Mouse (Mus musculus): ENCODE results near the gene Me1. TPM values are rescaled to one million over a fixed set of nuclear protein-coding genes. Genes with fewer than 3 reads are reported as not detected.

Gene Me1
- polyA plus RNA-seq, 1 experiment from 2014 or later = 48.7 TPM

DNA sequence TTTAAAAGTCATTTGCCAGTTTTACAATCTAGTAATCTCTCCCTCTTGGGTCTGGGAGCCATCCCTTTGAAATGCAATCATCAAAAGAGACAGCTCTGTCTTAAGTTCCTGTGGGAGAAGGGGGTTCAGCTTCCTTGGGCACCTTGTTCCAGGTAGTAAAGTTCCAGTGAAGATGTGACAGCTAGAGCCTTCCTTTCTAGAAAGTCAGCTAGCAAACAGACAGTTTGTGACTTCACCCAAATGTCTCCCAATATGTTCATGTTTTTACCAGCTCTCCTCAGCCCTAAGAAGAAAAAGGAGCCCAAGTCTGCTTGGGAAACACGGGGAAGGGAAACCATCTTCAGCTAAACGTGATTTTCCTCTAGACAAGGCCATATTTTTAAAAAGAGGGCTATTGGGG is 16.9 kb upstream of the Me1 start:
- Histone ChIP-seq H3K4me3 (ENCODE audit: low read depth, low read length) (no peak overlapping the region), H3K27me3 (replicated peaks; ENCODE audit: insufficient read depth, low read length) (no peaks in the 10 kb centered on the region), H3K36me3 (ENCODE audit: insufficient read depth, low read length) (no peaks in the 10 kb centered on the region), H3K9ac (replicated peaks; ENCODE audit: low read depth) (no peak overlapping the region), H3K9me3 (ENCODE audit: low read length) (no peaks in the 10 kb centered on the region), H3K27ac (ENCODE audit: low read length) (no peak overlapping the region), H3K4me1 (ENCODE audit: insufficient read depth, low read depth, low read length) (no peaks in the 10 kb centered on the region), H3K4me2 (replicated peaks; ENCODE audit: low read depth, low read length) (no peak overlapping the region)
- no peak for ATAC-seq
- TF ChIP-seq EP300 (IDR thresholded peaks at IDR 0.05) (no peak), CTCF (IDR thresholded peaks at IDR 0.05) (no peak)
- WGBS = 67% methylated on average over 2 of the region's 2 CpGs
- DNase-seq (ENCODE audit: low spot score) = no peak

DNA sequence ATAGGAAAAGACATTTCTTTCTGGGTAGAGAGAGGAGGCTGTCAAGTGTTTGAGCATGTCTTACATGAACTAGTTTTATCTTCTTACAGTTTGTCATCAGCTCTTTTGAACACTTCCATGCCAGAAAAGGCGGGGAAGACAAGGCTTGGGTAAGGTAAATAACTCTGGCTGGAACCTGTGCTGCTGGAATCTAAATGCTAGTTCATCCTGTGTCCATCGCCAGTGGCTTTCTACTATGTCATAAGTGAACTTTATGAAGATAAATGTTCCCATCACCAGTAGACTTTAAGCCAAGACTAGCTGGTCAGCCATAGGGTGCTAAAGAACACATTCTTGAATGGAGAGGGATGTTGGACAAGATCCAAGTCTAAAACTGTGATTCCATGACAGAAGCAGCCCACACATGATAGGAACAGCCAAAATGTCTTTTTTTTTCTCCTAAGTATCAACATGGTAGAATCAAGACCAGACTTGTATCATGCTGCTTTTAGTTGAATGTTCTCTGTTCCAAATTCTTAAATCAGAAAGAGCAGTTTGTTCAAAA is 14.4 kb upstream of the Me1 start:
- no peak for DNase-seq (ENCODE audit: low spot score)
- Histone ChIP-seq H3K9me3 (ENCODE audit: low read length) (no peaks in the 10 kb centered on the region), H3K4me3 (ENCODE audit: low read depth, low read length) (no peak overlapping the region), H3K36me3 (ENCODE audit: insufficient read depth, low read length) (no peaks in the 10 kb centered on the region), H3K4me2 (replicated peaks; ENCODE audit: low read depth, low read length) (no peak overlapping the region), H3K27ac (ENCODE audit: low read length) (no peak overlapping the region), H3K9ac (replicated peaks; ENCODE audit: low read depth) (no peak overlapping the region), H3K27me3 (replicated peaks; ENCODE audit: insufficient read depth, low read length) (no peaks in the 10 kb centered on the region), H3K4me1 (ENCODE audit: insufficient read depth, low read depth, low read length) (no peaks in the 10 kb centered on the region)
- no peak for ATAC-seq
- 61% methylated on average over 2 of the region's 2 CpGs for WGBS
- TF ChIP-seq EP300 (IDR thresholded peaks at IDR 0.05) = no peak
- TF ChIP-seq CTCF (IDR thresholded peaks at IDR 0.05) = no peak

DNA sequence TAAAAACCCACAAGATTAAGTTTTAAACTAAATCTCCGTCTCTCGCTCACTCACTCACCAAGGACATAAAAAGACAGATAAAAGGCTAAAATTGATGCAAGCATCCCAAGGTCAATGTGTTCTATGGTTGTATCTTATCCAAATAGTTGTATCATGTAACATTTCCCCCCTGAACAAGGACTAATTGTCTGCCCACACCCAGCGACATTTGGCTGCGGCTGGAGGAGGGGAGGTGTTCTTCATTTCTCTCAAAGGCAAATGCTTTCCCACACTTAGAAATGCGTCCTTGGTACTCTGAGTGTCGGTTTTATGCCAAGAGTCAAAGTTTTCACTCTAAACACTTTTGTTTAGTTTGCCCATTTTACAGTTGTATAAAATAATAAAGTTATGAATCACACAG is 13.2 kb upstream of the Me1 start:
- no peak overlapping the region for H3K4me2 ChIP-seq (replicated peaks; ENCODE audit: low read depth, low read length)
- no peaks in the 10 kb centered on the region for H3K9me3 ChIP-seq (ENCODE audit: low read length)
- no peaks in the 10 kb centered on the region for H3K36me3 ChIP-seq (ENCODE audit: insufficient read depth, low read length)
- H3K4me3 ChIP-seq (ENCODE audit: low read depth, low read length) = no peak overlapping the region
- H3K27ac ChIP-seq (ENCODE audit: low read length) = no peak overlapping the region
- no peaks in the 10 kb centered on the region for H3K4me1 ChIP-seq (ENCODE audit: insufficient read depth, low read depth, low read length)
- no peak overlapping the region for H3K9ac ChIP-seq (replicated peaks; ENCODE audit: low read depth)
- DNase-seq (ENCODE audit: low spot score) (no peak), ATAC-seq (no peak)
- no peaks in the 10 kb centered on the region for H3K27me3 ChIP-seq (replicated peaks; ENCODE audit: insufficient read depth, low read length)
- WGBS = 50% methylated on average over 6 of the region's 6 CpGs
- TF ChIP-seq EP300 (IDR thresholded peaks at IDR 0.05) = no peak
- no peak for TF ChIP-seq CTCF (IDR thresholded peaks at IDR 0.05)

DNA sequence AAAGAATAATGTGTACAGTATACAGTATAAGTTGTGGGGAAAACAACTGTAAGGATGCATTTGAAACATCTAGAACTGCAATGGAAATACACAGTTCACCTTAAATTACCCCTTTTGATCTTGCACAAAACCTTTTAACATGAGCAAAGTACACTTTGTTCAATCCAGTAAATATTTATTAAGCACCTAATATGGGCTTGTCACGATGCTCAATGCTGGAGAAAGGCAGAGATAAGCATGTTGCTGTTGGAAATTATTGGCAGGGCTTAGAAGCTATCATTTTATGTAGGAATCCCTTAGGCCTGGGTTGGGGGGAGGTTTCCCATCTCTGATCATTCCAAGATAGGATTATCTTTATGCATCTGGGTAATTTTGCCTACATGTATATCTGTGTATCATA is 11.7 kb upstream of the Me1 start:
- no peak overlapping the region for H3K9ac ChIP-seq (replicated peaks; ENCODE audit: low read depth)
- DNase-seq (ENCODE audit: low spot score) (no peak), ATAC-seq (no peak)
- H3K4me1 ChIP-seq (ENCODE audit: insufficient read depth, low read depth, low read length) = no peaks in the 10 kb centered on the region
- no peak for TF ChIP-seq CTCF (IDR thresholded peaks at IDR 0.05)
- TF ChIP-seq EP300 (IDR thresholded peaks at IDR 0.05) = no peak
- no peak overlapping the region for H3K4me2 ChIP-seq (replicated peaks; ENCODE audit: low read depth, low read length)
- no peaks in the 10 kb centered on the region for H3K9me3 ChIP-seq (ENCODE audit: low read length)
- no peak overlapping the region for H3K27ac ChIP-seq (ENCODE audit: low read length)
- 50% methylated on average over 1 of the region's 1 CpGs for WGBS
- H3K27me3 ChIP-seq (replicated peaks; ENCODE audit: insufficient read depth, low read length) = no peaks in the 10 kb centered on the region
- H3K36me3 ChIP-seq (ENCODE audit: insufficient read depth, low read length) = no peaks in the 10 kb centered on the region
- H3K4me3 ChIP-seq (ENCODE audit: low read depth, low read length) = no peak overlapping the region

DNA sequence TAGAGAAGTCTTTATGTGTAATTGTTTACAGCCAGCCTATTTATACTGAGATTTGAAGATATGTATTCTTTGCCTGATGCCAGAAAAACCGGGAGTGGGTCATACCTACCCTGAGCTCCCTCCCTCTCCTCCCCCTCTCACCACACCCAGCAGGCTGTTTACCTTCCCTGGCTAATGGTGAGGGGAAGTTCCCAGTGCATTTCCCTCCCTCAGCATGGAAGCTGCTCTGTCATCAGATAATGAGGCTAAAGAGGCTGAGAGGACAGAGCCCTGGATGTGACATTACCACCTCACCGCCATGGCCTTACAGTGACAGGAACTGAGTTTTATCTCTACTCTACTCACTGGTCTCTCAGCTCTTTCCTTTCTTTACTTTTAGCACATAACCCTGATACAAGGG is 6.1 kb upstream of the Me1 start:
- ATAC-seq (peak; percentile 78), DNase-seq (ENCODE audit: low spot score) (peak; percentile 61)
- no peak overlapping the region for H3K9ac ChIP-seq (replicated peaks; ENCODE audit: low read depth)
- H3K9me3 ChIP-seq (ENCODE audit: low read length) = no peaks in the 10 kb centered on the region
- no peak overlapping the region for H3K4me2 ChIP-seq (replicated peaks; ENCODE audit: low read depth, low read length)
- H3K4me1 ChIP-seq (ENCODE audit: insufficient read depth, low read depth, low read length) = no peaks in the 10 kb centered on the region
- H3K27me3 ChIP-seq (replicated peaks; ENCODE audit: insufficient read depth, low read length) = no peaks in the 10 kb centered on the region
- TF ChIP-seq EP300 (IDR thresholded peaks at IDR 0.05) (no peak), CTCF (IDR thresholded peaks at IDR 0.05) (no peak)
- peak overlapping the region; percentile 21; the same call in 1 of the 2 replicates for H3K27ac ChIP-seq (ENCODE audit: low read length)
- no peaks in the 10 kb centered on the region for H3K36me3 ChIP-seq (ENCODE audit: insufficient read depth, low read length)
- WGBS = 19% methylated on average over 2 of the region's 2 CpGs
- H3K4me3 ChIP-seq (ENCODE audit: low read depth, low read length) = no peak overlapping the region

DNA sequence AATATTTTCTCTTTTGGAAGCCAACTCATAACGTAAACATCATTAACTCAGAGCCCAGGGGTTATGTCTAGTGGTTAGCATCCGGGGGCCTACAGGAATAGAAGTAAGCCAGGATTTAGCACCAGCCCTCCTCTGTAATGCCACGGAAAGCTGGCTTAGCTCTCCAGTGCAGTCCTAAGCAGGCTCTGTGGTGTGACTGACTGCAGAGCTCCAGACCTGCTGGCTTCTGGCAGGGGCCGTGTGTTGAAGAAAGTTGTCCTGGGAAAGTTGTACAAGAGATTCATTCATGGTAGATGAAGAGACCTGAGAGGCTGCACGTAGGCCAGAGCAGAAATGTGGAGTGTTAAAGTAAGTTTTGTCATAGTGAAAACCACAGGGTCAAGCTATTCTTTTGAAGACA is 5.5 kb upstream of the Me1 start:
- TF ChIP-seq CTCF (IDR thresholded peaks at IDR 0.05) (no peak), EP300 (IDR thresholded peaks at IDR 0.05) (no peak)
- H3K9ac ChIP-seq (replicated peaks; ENCODE audit: low read depth) = no peak overlapping the region
- DNase-seq (ENCODE audit: low spot score) (no peak), ATAC-seq (peak; percentile 26; the same call in 1 of the 2 replicates)
- no peak overlapping the region for H3K4me3 ChIP-seq (ENCODE audit: low read depth, low read length)
- 15% methylated on average over 5 of the region's 5 CpGs for WGBS
- no peaks in the 10 kb centered on the region for H3K4me1 ChIP-seq (ENCODE audit: insufficient read depth, low read depth, low read length)
- no peaks in the 10 kb centered on the region for H3K36me3 ChIP-seq (ENCODE audit: insufficient read depth, low read length)
- H3K27ac ChIP-seq (ENCODE audit: low read length) = peak overlapping the region; percentile 43; the same call in 1 of the 2 replicates
- no peak overlapping the region for H3K4me2 ChIP-seq (replicated peaks; ENCODE audit: low read depth, low read length)
- no peaks in the 10 kb centered on the region for H3K9me3 ChIP-seq (ENCODE audit: low read length)
- H3K27me3 ChIP-seq (replicated peaks; ENCODE audit: insufficient read depth, low read length) = no peaks in the 10 kb centered on the region

Measured in lung, postnatal 0 days (tissue).